Mouse (Mus musculus) kidney, adult 2 months (tissue): Measurements from ENCODE around the gene Fam71b.

Source experiments
- CTCF ChIP-seq: fragments of 200-500 bp; conservative IDR thresholded peaks from 2 replicates; pipeline ENCODE4 v1.5.1; 2011; ENCODE audit warnings: low read depth, mild to moderate bottlenecking, control low read depth, low read length, moderate library complexity, mixed read lengths; ENCODE audit not compliant: insufficient read depth, insufficient read length
- POLR2A ChIP-seq: fragments of 200-500 bp; IDR thresholded peaks from one replicate; pipeline ENCODE4 v1.6.1; 2011; ENCODE audit warnings: low read depth, low read length, control low read depth

- TF ChIP-seq CTCF (no peak), POLR2A (no peak)
Observed at GRCm38 (mm10) chr11:46389336-46390117, 6.8 kb upstream of the Fam71b start, which contains the start of gene Itk.
